Mouse (Mus musculus) cortical plate, adult 2 months (tissue): Measurements from ENCODE around the gene Ccdc24. TPM values are rescaled to one million over a fixed set of nuclear protein-coding genes. Genes with fewer than 3 reads are reported as not detected.

Experiments used
- H3K27ac ChIP-seq: fragments of 200-500 bp; 2 replicates; pipeline ENCODE4 v1.5.1; 2012; ENCODE audit warnings: low read length, control low read depth, inconsistent platforms; ENCODE audit not compliant: insufficient read depth
- H3K4me1 ChIP-seq: fragments of 200-500 bp; 2 replicates; pipeline ENCODE4 v1.6.1; 2011; ENCODE audit warnings: low read length; ENCODE audit not compliant: control insufficient read depth, insufficient read depth
- H3K4me3 ChIP-seq: fragments of 200-500 bp; 2 replicates; pipeline ENCODE4 v1.5.1; 2011; ENCODE audit warnings: mild to moderate bottlenecking, low read length, control low read depth; ENCODE audit not compliant: insufficient read depth
- CTCF ChIP-seq: fragments of 200-500 bp; IDR thresholded peaks from 2 replicates; pipeline ENCODE4 v1.5.1; 2011; ENCODE audit warnings: mild to moderate bottlenecking, control low read depth, low read length; ENCODE audit not compliant: insufficient read depth; ENCODE audit errors: extremely low read depth
- POLR2A ChIP-seq: fragments of 200-500 bp; IDR thresholded peaks from 2 replicates; pipeline ENCODE4 v1.6.1; 2011; ENCODE audit warnings: mild to moderate bottlenecking, low read length, control low read depth; ENCODE audit not compliant: insufficient read depth; ENCODE audit errors: extremely low read depth
- polyA plus RNA-seq: library from polyadenylated mRNA; depleted of rRNA; stranded (reverse); fragments of >200 nt; gene quantifications from 2 replicates; pipeline ENCODE4 v1.2.3, GENCODE M21; 2012

The Ccdc24 gene
- polyA plus RNA-seq, 1 experiment: 2.1 TPM

- peak overlapping the region; percentile 94; the same call in 1 of the 2 replicates for H3K27ac ChIP-seq
- peaks cover 12% of the 10 kb centered on the region for H3K4me1 ChIP-seq
- peak overlapping the region; percentile 50 for H3K4me3 ChIP-seq
- TF ChIP-seq CTCF (no peak), POLR2A (no peak)
These were observed 41.7 kb upstream of the Ccdc24 start for GRCm38 (mm10) chr4:117914031-117914430.

GRCm38 (mm10) chr4:117913421-117913820, 41.1 kb upstream of the Ccdc24 start:
- TF ChIP-seq CTCF (no peak), POLR2A (no peak)
- peaks cover 12% of the 10 kb centered on the region for H3K4me1 ChIP-seq

GRCm38 (mm10) chr4:117912685-117913273, 40.4 kb upstream of the Ccdc24 start:
- no peak for TF ChIP-seq CTCF
- TF ChIP-seq POLR2A: no peak
- Histone ChIP-seq H3K27ac (no peak overlapping the region), H3K4me1 (peaks cover 16% of the 10 kb centered on the region), H3K4me3 (peak overlapping the region; percentile 50)

More at GRCm38 (mm10) chr4:117913421-117913820, 41.1 kb upstream of the Ccdc24 start:
- H3K4me3 ChIP-seq: peak overlapping the region; percentile 50
- no peak overlapping the region for H3K27ac ChIP-seq

- TF ChIP-seq POLR2A (no peak), CTCF (no peak)
- Histone ChIP-seq H3K4me1 (peaks cover 18% of the 10 kb centered on the region), H3K4me3 (no peak overlapping the region; the same call in 1 of the 2 replicates), H3K27ac (no peak overlapping the region)
These were observed 39.8 kb upstream of the Ccdc24 start for GRCm38 (mm10) chr4:117912131-117912561.

- TF ChIP-seq CTCF: no peak
- TF ChIP-seq POLR2A: 0 out of 2 replicates have a peak, but pooled peaks have one; percentile 24
- peak overlapping the region; percentile 2; the same call in 1 of the 2 replicates for H3K4me3 ChIP-seq
- peaks cover 24% of the 10 kb centered on the region for H3K4me1 ChIP-seq
- no peak overlapping the region for H3K27ac ChIP-seq
These were observed 36.6 kb upstream of the Ccdc24 start for GRCm38 (mm10) chr4:117908834-117909453.

- no peak overlapping the region for H3K4me3 ChIP-seq
- H3K4me1 ChIP-seq: peaks cover 14% of the 10 kb centered on the region; the same call in 1 of the 2 replicates
- TF ChIP-seq POLR2A (no peak), CTCF (no peak)
- H3K27ac ChIP-seq: no peak overlapping the region
These were observed 33.8 kb upstream of the Ccdc24 start for GRCm38 (mm10) chr4:117906196-117906595.

GRCm38 (mm10) chr4:117904761-117905160, 32.4 kb upstream of the Ccdc24 start:
- Histone ChIP-seq H3K4me3 (no peak overlapping the region), H3K4me1 (peaks cover 14% of the 10 kb centered on the region; the same call in 1 of the 2 replicates), H3K27ac (no peak overlapping the region)
- TF ChIP-seq POLR2A (no peak), CTCF (no peak)

GRCm38 (mm10) chr4:117904094-117904493, 31.7 kb upstream of the Ccdc24 start:
- Histone ChIP-seq H3K4me1 (peaks cover 12% of the 10 kb centered on the region; the same call in 1 of the 2 replicates), H3K27ac (no peak overlapping the region), H3K4me3 (no peak overlapping the region)
- no peak for TF ChIP-seq POLR2A
- no peak for TF ChIP-seq CTCF

GRCm38 (mm10) chr4:117898111-117898510, 25.8 kb upstream of the Ccdc24 start:
- no peak for TF ChIP-seq POLR2A
- TF ChIP-seq CTCF: no peak
- Histone ChIP-seq H3K27ac (no peak overlapping the region), H3K4me1 (no peaks in the 10 kb centered on the region)

GRCm38 (mm10) chr4:117896031-117896430, 23.7 kb upstream of the Ccdc24 start:
- H3K27ac ChIP-seq: no peak overlapping the region
- no peaks in the 10 kb centered on the region for H3K4me1 ChIP-seq
- no peak for TF ChIP-seq CTCF
- TF ChIP-seq POLR2A: no peak
- no peak overlapping the region for H3K4me3 ChIP-seq

More at GRCm38 (mm10) chr4:117898111-117898510, 25.8 kb upstream of the Ccdc24 start:
- H3K4me3 ChIP-seq: no peak overlapping the region

- H3K27ac ChIP-seq: no peak overlapping the region
- no peak for TF ChIP-seq CTCF
- H3K4me1 ChIP-seq: no peaks in the 10 kb centered on the region
- H3K4me3 ChIP-seq: no peak overlapping the region
These were observed 23.0 kb upstream of the Ccdc24 start for GRCm38 (mm10) chr4:117895339-117895738.
